Mouse (Mus musculus) embryonic fibroblast, embryonic 13.5 days (primary cell): ENCODE data around the gene Rem2.
A peak's percentile ranks its signal among the peaks of the same experiment; 100 is the strongest.

Experiments
- CTCF ChIP-seq: IDR thresholded peaks from 2 replicates; pipeline ENCODE4 v1.5.1; 2011; ENCODE audit warnings: mild to moderate bottlenecking, control low read depth, low read length, moderate library complexity, borderline replicate concordance; ENCODE audit not compliant: insufficient read depth
- POLR2A ChIP-seq: IDR thresholded peaks from 2 replicates; pipeline ENCODE4 v1.6.1; 2011; ENCODE audit warnings: low read depth, mild to moderate bottlenecking, control low read depth, low read length, moderate library complexity

- TF ChIP-seq CTCF (no peak), POLR2A (peak; percentile 1; the same call in 1 of the 2 replicates)
Measured at GRCm38 (mm10) chr14:54435194-54435918, 40.5 kb upstream of the Rem2 start.
